Mouse (Mus musculus) G1E (cell line): ENCODE data around the gene Utp11.

ENCODE experiments used
- CTCF ChIP-seq: IDR thresholded peaks from 2 replicates; pipeline ENCODE4 v1.5.1; 2012; ENCODE audit warnings: low read depth, low read length, inconsistent platforms, mixed read lengths
- GATA2 ChIP-seq: IDR thresholded peaks from 2 replicates; pipeline ENCODE4 v1.6.1; 2012; ENCODE audit warnings: low read depth, low read length, inconsistent platforms, borderline replicate concordance
- POLR2AphosphoS5 ChIP-seq: IDR thresholded peaks from 2 replicates; pipeline ENCODE4 v1.6.1; 2012; ENCODE audit warnings: low read depth, low read length, inconsistent platforms; ENCODE audit not compliant: insufficient replicate concordance

DNA sequence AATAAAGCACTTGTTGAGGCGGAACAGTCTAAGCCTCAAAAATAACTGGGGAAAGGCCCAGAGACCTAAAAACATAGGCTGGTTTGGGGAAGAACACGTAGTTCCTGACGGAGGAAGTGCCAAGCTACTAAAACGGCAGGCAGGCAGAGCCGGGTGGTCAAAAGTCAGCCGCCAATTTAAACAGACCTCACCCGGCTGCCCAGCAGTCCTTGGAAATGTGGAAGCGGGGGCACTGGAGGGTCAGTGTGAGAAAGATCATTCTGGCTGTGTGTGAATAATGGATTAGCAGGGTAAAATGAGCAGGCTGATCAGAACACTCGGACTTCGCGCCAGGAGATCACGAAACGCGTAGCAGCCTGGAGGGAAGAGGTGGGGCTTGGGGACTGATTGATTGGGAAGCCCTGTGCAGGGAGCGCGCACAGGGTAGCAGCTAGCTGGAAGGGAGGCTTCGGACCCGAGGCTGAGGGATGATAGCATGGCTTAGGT, 16.6 kb upstream of the Utp11 start:
- no peak for TF ChIP-seq CTCF
- no peak for TF ChIP-seq POLR2AphosphoS5
- no peak for TF ChIP-seq GATA2
